Comparison of ENCODE assay signal across 13 mouse cellular contexts in the genomic region with DNA sequence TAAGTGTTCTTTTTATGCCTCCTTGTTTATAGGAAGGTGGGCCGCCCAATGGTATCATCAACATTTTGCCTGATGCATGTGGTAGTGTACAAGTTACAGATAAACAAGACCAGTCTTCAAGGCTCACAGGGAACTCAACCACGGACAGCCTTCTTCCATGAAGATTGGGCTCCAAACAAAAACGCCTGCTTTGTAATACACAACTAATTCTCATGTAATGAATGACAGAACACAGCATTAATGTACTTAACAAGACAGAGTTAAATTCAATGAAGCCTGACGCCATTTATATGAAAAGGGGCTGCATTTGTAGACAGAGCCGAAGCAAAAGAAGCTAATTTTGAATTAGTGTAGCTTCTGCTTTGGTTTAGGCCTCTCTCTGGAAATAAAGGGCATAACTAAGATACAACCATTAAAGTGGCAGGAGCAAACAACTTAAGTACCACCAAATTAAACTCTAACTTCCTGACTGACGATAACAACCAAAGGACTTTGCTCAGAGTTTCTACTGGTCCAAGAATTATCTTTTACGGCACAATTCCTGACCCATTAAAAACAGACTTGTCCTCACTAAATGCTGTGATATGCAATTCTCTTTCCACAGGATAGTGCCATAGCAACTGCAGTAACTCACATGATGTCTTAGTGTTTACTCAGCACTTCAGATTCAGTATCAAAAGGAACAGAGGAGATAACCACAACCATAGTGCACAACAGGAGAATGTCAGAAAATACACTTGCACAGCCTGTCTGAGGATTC.
"Had no signal": no experiment of that assay in that cellular context is flagged by ENCODE, and none has a peak within 500 bp of the region (broad histone marks: within the 10 kb centered on the region; RNA-seq: fewer than 3 reads in every experiment).

No protein-coding gene starts in this region.

- ATAC-seq: midbrain, embryonic 16.5 days had no signal

- DNase-seq: left cerebral cortex, postnatal 4 days; lung, adult 18-20 months; retina, postnatal 1 day; right cerebral cortex, postnatal 4 days; spleen, adult 18-20 months; thymus, adult 18-20 months; thymus, postnatal 14 days had no signal

- H3K4me1 ChIP-seq: midbrain, embryonic 12.5 days had no signal

- H3K36me3 ChIP-seq: limb, embryonic 15.5 days; midbrain, embryonic 12.5 days; neural tube, embryonic 13.5 days had no signal

- H3K4me3 ChIP-seq: limb, embryonic 15.5 days; midbrain, embryonic 12.5 days; neural tube, embryonic 13.5 days had no signal

- H3K9me3 ChIP-seq: limb, embryonic 15.5 days; midbrain, embryonic 12.5 days; neural tube, embryonic 13.5 days had no signal

- H3K9ac ChIP-seq: hindbrain, embryonic 14.5 days; limb, embryonic 15.5 days; liver, embryonic 14.5 days; midbrain, embryonic 12.5 days; neural tube, embryonic 13.5 days had no signal

- H3K27ac ChIP-seq: hindbrain, embryonic 14.5 days; limb, embryonic 15.5 days; liver, embryonic 14.5 days; midbrain, embryonic 12.5 days; neural tube, embryonic 13.5 days had no signal

- H3K4me2 ChIP-seq: hindbrain, embryonic 14.5 days; limb, embryonic 15.5 days; midbrain, embryonic 12.5 days; neural tube, embryonic 13.5 days had no signal

- H3K27me3 ChIP-seq: limb, embryonic 15.5 days; midbrain, embryonic 12.5 days; neural tube, embryonic 13.5 days had no signal
